Mouse (Mus musculus): Measurements from ENCODE around the gene Pawr. TPM values are rescaled to one million over a fixed set of nuclear protein-coding genes. Genes with fewer than 3 reads are reported as not detected.

Pawr gene
- polyA plus RNA-seq, 1 experiment from 2014 or later = 14.4 TPM

DNA sequence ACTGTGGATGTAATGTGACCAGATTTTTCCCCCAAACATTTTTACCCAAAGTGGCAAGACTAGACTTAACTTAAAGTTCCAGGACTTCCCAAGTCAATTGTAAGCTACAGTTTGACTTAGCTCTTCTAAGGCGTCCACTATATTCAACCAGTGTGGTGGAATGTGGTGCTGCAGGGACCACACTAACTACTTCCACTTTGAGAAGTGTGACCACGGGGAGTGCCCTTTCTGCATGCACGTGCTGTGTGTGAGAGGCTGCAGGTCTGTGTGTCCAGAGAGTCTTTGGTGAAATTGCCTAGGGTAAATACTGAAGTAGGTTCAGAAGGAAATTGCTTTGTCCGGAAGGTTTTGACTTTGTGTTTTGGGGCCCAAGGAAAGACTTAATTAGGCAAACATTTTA is 44.4 kb downstream of the Pawr start:
- WGBS = 68% methylated on average over 4 of the region's 4 CpGs
- Histone ChIP-seq H3K4me3 (ENCODE audit: low read length) (no peak overlapping the region), H3K27ac (ENCODE audit: low read length) (peak overlapping the region; percentile 47), H3K4me1 (replicated peaks; ENCODE audit: control insufficient read depth, insufficient read depth, low read length) (peaks cover 6% of the 10 kb centered on the region), H3K9ac (ENCODE audit: low read length) (no peak overlapping the region), H3K4me2 (ENCODE audit: low read depth, low read length) (no peak overlapping the region), H3K27me3 (ENCODE audit: control insufficient read depth, insufficient read depth, low read depth, low read length) (no peaks in the 10 kb centered on the region), H3K36me3 (ENCODE audit: control insufficient read depth, insufficient read depth, low read length) (no peaks in the 10 kb centered on the region), H3K9me3 (ENCODE audit: control insufficient read depth, low read length) (no peaks in the 10 kb centered on the region)
- ATAC-seq (ENCODE audit: low read depth) = peak; percentile 67

DNA sequence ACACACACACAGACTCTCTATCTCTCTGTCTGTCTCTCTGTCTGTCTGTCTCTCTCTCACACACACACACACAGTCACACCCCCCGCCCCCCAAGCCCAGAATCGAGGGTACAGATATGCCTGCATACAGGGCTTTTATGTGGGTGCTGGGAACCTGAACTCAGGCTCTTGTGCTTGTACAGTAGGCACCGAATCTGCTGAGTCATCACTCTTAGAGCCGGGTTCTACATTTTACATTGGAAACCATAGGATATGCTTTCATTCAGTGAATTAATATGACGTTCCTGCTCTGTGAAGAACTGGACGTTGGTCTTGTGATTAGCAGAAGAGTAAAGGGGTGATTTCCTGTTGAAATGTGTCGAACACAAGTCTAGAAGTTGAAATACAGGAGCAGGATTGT is 45.4 kb downstream of the Pawr start:
- ATAC-seq (ENCODE audit: low read depth) = no peak
- Histone ChIP-seq H3K9me3 (ENCODE audit: control insufficient read depth, low read length) (no peaks in the 10 kb centered on the region), H3K4me2 (ENCODE audit: low read depth, low read length) (no peak overlapping the region), H3K36me3 (ENCODE audit: control insufficient read depth, insufficient read depth, low read length) (no peaks in the 10 kb centered on the region), H3K4me3 (ENCODE audit: low read length) (no peak overlapping the region), H3K27ac (ENCODE audit: low read length) (no peak overlapping the region), H3K27me3 (ENCODE audit: control insufficient read depth, insufficient read depth, low read depth, low read length) (no peaks in the 10 kb centered on the region), H3K4me1 (replicated peaks; ENCODE audit: control insufficient read depth, insufficient read depth, low read length) (peaks cover 6% of the 10 kb centered on the region), H3K9ac (ENCODE audit: low read length) (no peak overlapping the region)
- 79% methylated on average over 7 of the region's 7 CpGs for WGBS

DNA sequence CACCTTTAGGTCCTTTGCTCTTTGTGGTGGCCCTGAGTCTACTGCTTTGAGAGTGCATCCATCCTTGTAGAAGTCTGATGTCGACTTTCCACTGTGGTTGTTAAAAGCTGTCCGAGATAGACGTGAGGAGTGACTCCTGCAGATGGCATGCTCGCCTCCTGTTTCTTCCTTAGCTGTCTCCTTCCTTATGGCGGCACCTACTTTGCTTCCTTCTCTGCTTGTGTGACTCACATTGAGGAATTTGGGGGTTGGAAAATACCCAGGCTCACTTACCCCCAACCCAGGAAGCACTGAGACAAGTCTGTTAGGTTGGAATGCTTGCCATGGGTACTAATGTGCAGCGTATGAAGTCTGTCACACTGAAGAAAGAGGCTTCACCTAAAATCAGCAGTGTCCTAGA is 46.1 kb downstream of the Pawr start:
- Histone ChIP-seq H3K9me3 (ENCODE audit: control insufficient read depth, low read length) (no peaks in the 10 kb centered on the region), H3K4me2 (ENCODE audit: low read depth, low read length) (no peak overlapping the region), H3K36me3 (ENCODE audit: control insufficient read depth, insufficient read depth, low read length) (no peaks in the 10 kb centered on the region), H3K4me3 (ENCODE audit: low read length) (no peak overlapping the region), H3K9ac (ENCODE audit: low read length) (no peak overlapping the region), H3K27ac (ENCODE audit: low read length) (no peak overlapping the region), H3K27me3 (ENCODE audit: control insufficient read depth, insufficient read depth, low read depth, low read length) (no peaks in the 10 kb centered on the region), H3K4me1 (replicated peaks; ENCODE audit: control insufficient read depth, insufficient read depth, low read length) (peaks cover 3% of the 10 kb centered on the region; the same call in 1 of the 2 replicates)
- ATAC-seq (ENCODE audit: low read depth) = no peak
- 70% methylated on average over 6 of the region's 6 CpGs for WGBS

DNA sequence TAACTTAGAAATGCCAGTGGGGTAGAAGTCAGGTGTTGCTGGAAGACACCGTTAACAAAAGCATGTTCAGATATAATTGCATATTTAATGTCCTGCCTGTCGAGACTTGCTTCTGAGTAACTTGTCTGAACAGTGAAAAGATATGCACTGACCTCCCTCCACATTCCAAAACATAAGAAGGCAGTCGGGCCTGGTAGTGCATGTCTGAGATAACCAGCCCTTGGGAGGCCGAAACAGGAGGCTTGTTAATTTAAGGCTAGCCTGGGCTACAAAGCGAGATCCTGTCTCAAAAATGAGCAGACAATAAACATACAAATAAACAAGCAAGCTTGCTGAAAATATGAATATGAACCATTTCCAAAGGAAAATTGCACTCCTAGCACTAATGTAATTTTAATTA is 46.6 kb downstream of the Pawr start:
- Histone ChIP-seq H3K9me3 (ENCODE audit: control insufficient read depth, low read length) (no peaks in the 10 kb centered on the region), H3K4me3 (ENCODE audit: low read length) (no peak overlapping the region), H3K4me2 (ENCODE audit: low read depth, low read length) (no peak overlapping the region), H3K4me1 (replicated peaks; ENCODE audit: control insufficient read depth, insufficient read depth, low read length) (peaks cover 3% of the 10 kb centered on the region; the same call in 1 of the 2 replicates), H3K9ac (ENCODE audit: low read length) (no peak overlapping the region), H3K36me3 (ENCODE audit: control insufficient read depth, insufficient read depth, low read length) (no peaks in the 10 kb centered on the region), H3K27me3 (ENCODE audit: control insufficient read depth, insufficient read depth, low read depth, low read length) (no peaks in the 10 kb centered on the region), H3K27ac (ENCODE audit: low read length) (no peak overlapping the region)
- no peak for ATAC-seq (ENCODE audit: low read depth)
- WGBS = 64% methylated on average over 5 of the region's 5 CpGs

DNA sequence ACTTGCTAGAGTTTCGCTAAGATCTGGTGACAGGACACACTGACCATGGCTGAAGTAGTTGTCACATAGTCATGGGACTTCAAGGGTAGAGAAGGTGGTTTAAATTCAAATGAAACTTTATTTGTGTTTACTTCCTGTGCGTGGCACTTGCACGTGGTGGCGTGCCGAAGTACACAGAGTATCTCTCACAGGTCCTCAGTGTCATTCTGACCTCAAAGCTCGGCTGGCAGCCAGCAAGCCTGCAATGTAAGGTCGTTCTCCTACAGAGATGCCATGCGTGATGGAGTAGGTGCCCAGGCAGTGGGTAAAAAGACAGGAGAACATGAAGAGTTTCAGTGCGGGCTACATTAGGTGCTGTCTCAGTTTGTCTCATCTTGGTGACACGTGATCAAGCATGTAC is 48.8 kb downstream of the Pawr start:
- H3K9ac ChIP-seq (ENCODE audit: low read length) = no peak overlapping the region
- WGBS = 68% methylated on average over 10 of the region's 10 CpGs
- peaks cover 3% of the 10 kb centered on the region; the same call in 1 of the 2 replicates for H3K4me1 ChIP-seq (replicated peaks; ENCODE audit: control insufficient read depth, insufficient read depth, low read length)
- H3K27me3 ChIP-seq (ENCODE audit: control insufficient read depth, insufficient read depth, low read depth, low read length) = no peaks in the 10 kb centered on the region
- no peak overlapping the region for H3K4me3 ChIP-seq (ENCODE audit: low read length)
- no peak for ATAC-seq (ENCODE audit: low read depth)
- 0 out of 2 replicates have a peak, but pooled peaks cover 3% of the 10 kb centered on the region for H3K36me3 ChIP-seq (ENCODE audit: control insufficient read depth, insufficient read depth, low read length)
- no peak overlapping the region for H3K27ac ChIP-seq (ENCODE audit: low read length)
- H3K4me2 ChIP-seq (ENCODE audit: low read depth, low read length) = no peak overlapping the region
- no peaks in the 10 kb centered on the region for H3K9me3 ChIP-seq (ENCODE audit: control insufficient read depth, low read length)

DNA sequence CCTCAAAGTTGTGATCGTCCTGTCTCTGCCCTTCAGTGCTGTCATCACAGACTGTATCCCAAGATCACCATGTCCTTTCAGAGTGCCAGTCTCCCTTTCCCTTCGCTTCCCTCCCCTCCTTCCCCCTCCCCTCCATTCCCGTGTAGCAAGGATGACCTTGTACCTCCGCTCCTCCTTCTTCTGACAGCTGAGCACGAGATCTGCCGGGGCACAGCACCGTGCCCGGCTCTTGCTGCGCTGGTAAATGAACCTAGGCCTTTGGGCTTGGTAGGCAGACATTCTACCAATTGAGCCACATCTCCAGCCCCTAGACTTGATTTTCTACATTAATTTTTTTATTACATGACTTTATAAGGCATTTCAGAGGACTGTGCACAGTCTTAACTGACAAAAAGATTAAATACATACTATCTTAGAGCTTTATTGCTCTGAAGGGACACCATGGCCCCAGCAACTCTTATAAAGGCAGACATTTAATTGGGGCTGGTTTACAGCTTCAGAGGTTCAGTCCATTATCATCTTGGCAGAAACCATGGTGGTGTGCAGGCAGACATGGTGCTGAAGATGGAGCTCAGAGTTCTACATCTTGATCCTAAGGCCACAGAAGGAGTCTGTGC is 52.3 kb downstream of the Pawr start:
- peaks cover 13% of the 10 kb centered on the region for H3K4me1 ChIP-seq (replicated peaks; ENCODE audit: control insufficient read depth, insufficient read depth, low read length)
- no peaks in the 10 kb centered on the region for H3K27me3 ChIP-seq (ENCODE audit: control insufficient read depth, insufficient read depth, low read depth, low read length)
- ATAC-seq (ENCODE audit: low read depth) = no peak
- H3K27ac ChIP-seq (ENCODE audit: low read length) = no peak overlapping the region
- no peaks in the 10 kb centered on the region for H3K9me3 ChIP-seq (ENCODE audit: control insufficient read depth, low read length)
- 83% methylated on average over 9 of the region's 9 CpGs for WGBS
- no peak overlapping the region for H3K9ac ChIP-seq (ENCODE audit: low read length)
- 0 out of 2 replicates have a peak, but pooled peaks cover 3% of the 10 kb centered on the region for H3K36me3 ChIP-seq (ENCODE audit: control insufficient read depth, insufficient read depth, low read length)
- no peak overlapping the region for H3K4me3 ChIP-seq (ENCODE audit: low read length)
- H3K4me2 ChIP-seq (ENCODE audit: low read depth, low read length) = no peak overlapping the region

DNA sequence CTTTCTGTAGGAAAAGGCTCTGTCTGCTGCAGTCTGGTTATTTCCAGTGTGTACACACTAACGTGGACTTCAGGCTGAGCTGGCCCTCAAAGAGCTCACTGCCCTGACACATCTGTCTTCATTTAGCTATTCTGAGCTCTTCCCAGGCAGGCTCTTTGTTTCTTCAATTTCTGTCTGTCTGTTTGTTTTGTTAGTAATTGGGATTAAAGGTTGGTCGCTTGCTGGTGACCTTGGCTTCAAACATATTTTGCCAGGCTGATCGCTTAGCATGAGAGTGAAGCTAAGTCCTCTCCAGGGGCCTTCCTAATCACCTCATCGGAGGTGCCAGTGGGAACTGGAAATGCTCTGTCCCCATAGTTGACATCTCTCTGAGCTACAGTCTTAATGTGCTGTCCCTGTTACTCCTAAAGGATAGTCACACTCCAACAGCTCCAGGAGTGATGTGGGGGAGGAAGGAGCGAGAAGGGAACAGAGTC is 53.6 kb downstream of the Pawr start:
- H3K4me3 ChIP-seq (ENCODE audit: low read length) = no peak overlapping the region
- no peaks in the 10 kb centered on the region for H3K27me3 ChIP-seq (ENCODE audit: control insufficient read depth, insufficient read depth, low read depth, low read length)
- H3K36me3 ChIP-seq (ENCODE audit: control insufficient read depth, insufficient read depth, low read length) = 0 out of 2 replicates have a peak, but pooled peaks cover 3% of the 10 kb centered on the region
- H3K4me2 ChIP-seq (ENCODE audit: low read depth, low read length) = no peak overlapping the region
- H3K4me1 ChIP-seq (replicated peaks; ENCODE audit: control insufficient read depth, insufficient read depth, low read length) = peaks cover 23% of the 10 kb centered on the region
- ATAC-seq (ENCODE audit: low read depth) = no peak
- H3K9me3 ChIP-seq (ENCODE audit: control insufficient read depth, low read length) = no peaks in the 10 kb centered on the region
- no peak overlapping the region for H3K9ac ChIP-seq (ENCODE audit: low read length)
- WGBS = 44% methylated on average over 5 of the region's 5 CpGs
- H3K27ac ChIP-seq (ENCODE audit: low read length) = no peak overlapping the region

DNA sequence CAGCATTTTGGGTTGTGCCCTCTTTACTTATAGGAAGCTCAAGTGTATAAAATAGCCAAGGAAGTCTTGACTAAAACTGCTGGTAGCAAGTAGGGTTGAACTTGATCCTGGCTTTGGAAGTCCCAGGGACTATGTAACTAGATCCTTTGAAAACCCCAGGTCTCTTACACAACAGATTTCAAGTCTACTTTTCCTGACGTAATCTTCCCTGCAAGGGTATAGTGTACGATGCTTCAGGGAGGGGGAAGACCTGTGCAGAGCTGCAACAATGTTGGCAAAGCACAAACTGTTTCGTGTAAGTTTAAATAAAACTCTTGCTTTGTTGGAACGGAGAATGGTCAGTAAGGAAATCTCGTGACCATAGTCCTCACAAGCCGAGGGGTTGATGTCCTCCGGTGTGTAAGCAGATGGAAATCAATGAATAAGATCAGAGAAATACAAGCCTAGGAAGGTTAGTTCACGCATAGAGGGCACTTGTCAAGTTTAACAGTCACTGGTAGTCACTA is 56.5 kb downstream of the Pawr start:
- H3K27ac ChIP-seq (ENCODE audit: low read length) = no peak overlapping the region; the same call in 1 of the 2 replicates

DNA sequence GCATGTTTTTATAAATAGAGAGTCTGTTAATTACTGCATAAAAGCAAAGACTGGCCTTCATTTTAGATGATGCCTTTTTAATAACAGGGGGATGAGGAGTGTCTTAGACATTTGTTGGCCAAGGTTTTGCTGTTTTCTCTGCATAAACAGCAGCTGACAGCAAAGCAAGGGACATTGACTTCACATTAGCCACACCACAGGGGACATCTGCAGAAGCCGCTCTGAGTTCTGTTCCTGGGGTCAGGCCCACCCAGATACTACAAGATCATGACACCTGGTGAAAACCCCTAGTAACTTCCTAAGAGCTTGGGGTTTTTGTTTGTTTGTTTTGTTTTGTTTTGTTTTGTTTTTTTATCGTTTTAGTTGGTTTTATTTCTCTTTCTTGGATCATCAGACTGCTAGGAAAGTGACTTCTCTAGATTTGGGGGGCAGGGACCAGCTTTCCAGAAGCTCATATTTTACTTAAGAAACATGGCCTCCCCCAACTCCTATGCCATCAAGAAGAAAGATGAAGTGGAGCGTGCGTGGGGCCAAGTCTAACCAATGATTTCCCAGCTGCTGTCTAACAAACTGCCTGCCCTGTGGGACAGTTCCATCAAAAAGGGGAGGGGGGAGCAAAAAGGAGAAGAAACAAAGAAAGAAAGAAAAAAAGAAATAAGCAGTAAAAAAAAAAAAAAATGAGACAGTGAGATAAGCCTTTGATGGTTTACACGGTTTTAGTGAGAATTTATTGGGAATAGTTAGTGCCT is 57.4 kb downstream of the Pawr start:
- Histone ChIP-seq H3K36me3 (ENCODE audit: control insufficient read depth, insufficient read depth, low read length) (0 out of 2 replicates have a peak, but pooled peaks cover 3% of the 10 kb centered on the region), H3K4me2 (ENCODE audit: low read depth, low read length) (no peak overlapping the region), H3K9me3 (ENCODE audit: control insufficient read depth, low read length) (no peaks in the 10 kb centered on the region), H3K9ac (ENCODE audit: low read length) (no peak overlapping the region), H3K27me3 (ENCODE audit: control insufficient read depth, insufficient read depth, low read depth, low read length) (no peaks in the 10 kb centered on the region), H3K27ac (ENCODE audit: low read length) (peak overlapping the region; percentile 29; the same call in 1 of the 2 replicates), H3K4me1 (replicated peaks; ENCODE audit: control insufficient read depth, insufficient read depth, low read length) (peaks cover 27% of the 10 kb centered on the region), H3K4me3 (ENCODE audit: low read length) (no peak overlapping the region)
- ATAC-seq (ENCODE audit: low read depth) = peak; percentile 63
- 22% methylated on average over 5 of the region's 5 CpGs for whole genome bisulfite sequencing

More for the DNA sequence above, 56.5 kb downstream of the Pawr start:
- no peak for ATAC-seq (ENCODE audit: low read depth)
- H3K9me3 ChIP-seq (ENCODE audit: control insufficient read depth, low read length) = no peaks in the 10 kb centered on the region
- H3K9ac ChIP-seq (ENCODE audit: low read length) = no peak overlapping the region
- H3K36me3 ChIP-seq (ENCODE audit: control insufficient read depth, insufficient read depth, low read length) = 0 out of 2 replicates have a peak, but pooled peaks cover 3% of the 10 kb centered on the region
- H3K4me2 ChIP-seq (ENCODE audit: low read depth, low read length) = no peak overlapping the region
- H3K27me3 ChIP-seq (ENCODE audit: control insufficient read depth, insufficient read depth, low read depth, low read length) = no peaks in the 10 kb centered on the region
- no peak overlapping the region for H3K4me3 ChIP-seq (ENCODE audit: low read length)
- peaks cover 27% of the 10 kb centered on the region for H3K4me1 ChIP-seq (replicated peaks; ENCODE audit: control insufficient read depth, insufficient read depth, low read length)
- 64% methylated on average over 8 of the region's 8 CpGs for WGBS
